Mouse (Mus musculus) stomach, postnatal 0 days (tissue): ENCODE data around the gene Cbr4. TPM values are rescaled to one million over a fixed set of nuclear protein-coding genes. Genes with fewer than 3 reads are reported as not detected.

ENCODE experiments used
- ATAC-seq: fragments of 200-750 bp; cut with Nextera tagmentation; 2 replicates; pipeline ENCODE4 v1.8.0; 2017; ENCODE audit not compliant: low FRiP score, low TSS enrichment
- DNase-seq: peaks from one replicate; pipeline ENCODE4 v3.0.0-alpha.2; 2016; ENCODE audit warnings: low spot score
- H3K27ac ChIP-seq: fragments of 300-500 bp; sonication (generic); replicated peaks from 2 replicates; pipeline ENCODE4 v1.5.1; 2014; ENCODE audit warnings: mild to moderate bottlenecking, control low read depth
- H3K27me3 ChIP-seq: fragments of 300-500 bp; sonication (generic); 2 replicates; pipeline ENCODE4 v1.6.1; 2014; ENCODE audit warnings: low read length; ENCODE audit not compliant: control insufficient read depth, insufficient read depth
- H3K36me3 ChIP-seq: fragments of 300-500 bp; sonication (generic); 2 replicates; pipeline ENCODE4 v1.6.1; 2014; ENCODE audit warnings: low read length, mixed read lengths; ENCODE audit not compliant: control insufficient read depth, insufficient read depth
- H3K4me1 ChIP-seq: fragments of 300-500 bp; sonication (generic); replicated peaks from 2 replicates; pipeline ENCODE4 v1.6.1; 2014; ENCODE audit warnings: antibody characterized with exemption; ENCODE audit not compliant: control insufficient read depth, insufficient read depth
- H3K4me2 ChIP-seq: fragments of 300-500 bp; sonication (generic); replicated peaks from 2 replicates; pipeline ENCODE4 v1.6.1; 2014; ENCODE audit warnings: low read depth, mild to moderate bottlenecking, control low read depth, moderate library complexity
- H3K4me3 ChIP-seq: fragments of 300-500 bp; sonication (generic); 2 replicates; pipeline ENCODE4 v1.5.1; 2014; ENCODE audit warnings: low read depth, low read length, control low read depth
- H3K9ac ChIP-seq: fragments of 300-500 bp; sonication (generic); 2 replicates; pipeline ENCODE4 v1.6.1; 2014; ENCODE audit warnings: mild to moderate bottlenecking, low read length, control low read depth, mixed read lengths
- H3K9me3 ChIP-seq: fragments of 300-500 bp; sonication (generic); 2 replicates; pipeline ENCODE4 v1.6.1; 2016; ENCODE audit warnings: low read length; ENCODE audit not compliant: control insufficient read depth
- CTCF ChIP-seq: IDR thresholded peaks from 2 replicates; pipeline ENCODE4 v1.5.1; 2016; ENCODE audit warnings: antibody characterized with exemption, low read depth, mild to moderate bottlenecking, moderate library complexity
- EP300 ChIP-seq: optimal IDR thresholded peaks from 2 replicates; pipeline ENCODE3; 2016; ENCODE audit warnings: antibody characterized with exemption
- WGBS: fragments of 180-500 bp; shearing (Covaris S2); extraction: QIAGEN DNeasy Blood & Tissue Kit; methylation state at CpG from one replicate; pipeline ENCODE4 v1.1.7; 2014; 5-methylcytosine and 5-hydroxymethylcytosine counted together
- polyA plus RNA-seq: library from polyadenylated mRNA; unstranded; fragments of >200 nt; fragmentation: Nextera tagmentation; extraction: Ambion mirVana; gene quantifications from 2 replicates; pipeline ENCODE4 v1.2.1, GENCODE M21; 2015

Gene Cbr4
- polyA plus RNA-seq, 1 experiment from 2014 or later, result 47.0 TPM

- Histone ChIP-seq H3K4me2 (no peak overlapping the region), H3K9me3 (no peaks in the 10 kb centered on the region), H3K9ac (no peak overlapping the region), H3K4me3 (no peak overlapping the region), H3K4me1 (no peaks in the 10 kb centered on the region), H3K27me3 (no peaks in the 10 kb centered on the region), H3K27ac (no peak overlapping the region), H3K36me3 (peaks cover 13% of the 10 kb centered on the region)
- 74% methylated on average over 8 of the region's 8 CpGs for WGBS
- no peak for TF ChIP-seq CTCF
- TF ChIP-seq EP300, result no peak
- DNase-seq (no peak), ATAC-seq (no peak)
Measured at GRCm38 (mm10) chr8:61516745-61517501, 29.4 kb downstream of the Cbr4 start.

- H3K9ac ChIP-seq, result no peak overlapping the region
- 67% methylated on average over 14 of the region's 14 CpGs for WGBS
- no peak overlapping the region for H3K4me2 ChIP-seq
- no peaks in the 10 kb centered on the region for H3K27me3 ChIP-seq
- no peak overlapping the region for H3K27ac ChIP-seq
- DNase-seq (no peak), ATAC-seq (peak; percentile 54)
- H3K36me3 ChIP-seq, result peaks cover 13% of the 10 kb centered on the region
- no peaks in the 10 kb centered on the region for H3K4me1 ChIP-seq
- no peaks in the 10 kb centered on the region for H3K9me3 ChIP-seq
- H3K4me3 ChIP-seq, result no peak overlapping the region
- TF ChIP-seq CTCF (no peak), EP300 (no peak)
Measured at GRCm38 (mm10) chr8:61517502-61518185, 30.1 kb downstream of the Cbr4 start.

- no peak for ATAC-seq
- Histone ChIP-seq H3K4me2 (no peak overlapping the region), H3K4me3 (no peak overlapping the region), H3K4me1 (no peaks in the 10 kb centered on the region), H3K27me3 (no peaks in the 10 kb centered on the region), H3K36me3 (peaks cover 13% of the 10 kb centered on the region), H3K9me3 (no peaks in the 10 kb centered on the region), H3K27ac (no peak overlapping the region), H3K9ac (no peak overlapping the region)
- DNase-seq, result no peak
- WGBS, result 0% methylated on average over 1 of the region's 1 CpGs
- TF ChIP-seq CTCF, result peak; percentile 75
- no peak for TF ChIP-seq EP300
Measured at GRCm38 (mm10) chr8:61522132-61522531, 34.6 kb downstream of the Cbr4 start.

- H3K4me3 ChIP-seq, result no peak overlapping the region
- WGBS, result 63% methylated on average over 14 of the region's 14 CpGs
- H3K27ac ChIP-seq, result no peak overlapping the region
- no peaks in the 10 kb centered on the region; the same call in 1 of the 2 replicates for H3K4me1 ChIP-seq
- peaks cover 13% of the 10 kb centered on the region for H3K36me3 ChIP-seq
- no peak for TF ChIP-seq CTCF
- no peak for TF ChIP-seq EP300
- no peaks in the 10 kb centered on the region for H3K27me3 ChIP-seq
- H3K9ac ChIP-seq, result no peak overlapping the region
- ATAC-seq, result peak; percentile 64; the same call in 1 of the 2 replicates
- H3K4me2 ChIP-seq, result no peak overlapping the region
- H3K9me3 ChIP-seq, result no peaks in the 10 kb centered on the region
- DNase-seq, result no peak
Measured at GRCm38 (mm10) chr8:61527037-61527436, 39.5 kb downstream of the Cbr4 start.

GRCm38 (mm10) chr8:61528197-61528596 is 40.7 kb downstream of the Cbr4 start:
- Histone ChIP-seq H3K9ac (no peak overlapping the region), H3K9me3 (no peaks in the 10 kb centered on the region), H3K4me1 (no peaks in the 10 kb centered on the region; the same call in 1 of the 2 replicates), H3K27ac (no peak overlapping the region; the same call in 1 of the 2 replicates), H3K27me3 (no peaks in the 10 kb centered on the region), H3K4me2 (no peak overlapping the region), H3K4me3 (no peak overlapping the region), H3K36me3 (peaks cover 11% of the 10 kb centered on the region)
- ATAC-seq (no peak), DNase-seq (no peak)
- TF ChIP-seq CTCF, result no peak
- no peak for TF ChIP-seq EP300
- 81% methylated on average over 9 of the region's 9 CpGs for WGBS

- Histone ChIP-seq H3K9ac (no peak overlapping the region), H3K4me3 (no peak overlapping the region), H3K4me2 (no peak overlapping the region), H3K9me3 (no peaks in the 10 kb centered on the region), H3K27ac (no peak overlapping the region; the same call in 1 of the 2 replicates), H3K36me3 (peaks cover 11% of the 10 kb centered on the region), H3K27me3 (no peaks in the 10 kb centered on the region), H3K4me1 (no peaks in the 10 kb centered on the region; the same call in 1 of the 2 replicates)
- WGBS, result 62% methylated on average over 6 of the region's 6 CpGs
- no peak for TF ChIP-seq EP300
- no peak for ATAC-seq
- DNase-seq, result no peak
Measured at GRCm38 (mm10) chr8:61528642-61529041, 41.1 kb downstream of the Cbr4 start.
